Mouse (Mus musculus): ENCODE results near the gene Col28a1.
"Not testable (repeated sequence)": the region's sequence is repeated elsewhere in the genome, so short reads cannot be mapped to it uniquely, and the experiment has no call there.

The Col28a1 gene

DNA sequence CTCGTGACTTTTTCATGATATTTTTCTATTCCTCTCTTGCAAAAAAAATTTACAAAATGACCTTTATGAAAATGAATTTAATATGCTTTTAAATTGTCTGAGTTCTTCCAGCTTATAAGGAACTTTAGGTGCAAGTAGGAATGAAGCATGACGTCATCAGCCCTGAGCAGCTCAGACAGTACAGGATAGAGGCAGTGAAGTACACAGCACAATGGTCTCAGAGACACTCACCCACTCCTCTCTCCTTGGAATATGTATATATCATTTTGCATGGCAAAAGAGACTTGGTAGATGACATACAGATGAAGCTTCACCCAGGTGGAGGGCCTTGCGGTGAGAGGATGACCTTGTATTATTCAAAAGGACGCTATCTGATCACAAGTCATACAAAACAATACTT, 197.7 kb downstream of the Col28a1 start:
- DNase-seq (ENCODE audit: low spot score): no peak

DNA sequence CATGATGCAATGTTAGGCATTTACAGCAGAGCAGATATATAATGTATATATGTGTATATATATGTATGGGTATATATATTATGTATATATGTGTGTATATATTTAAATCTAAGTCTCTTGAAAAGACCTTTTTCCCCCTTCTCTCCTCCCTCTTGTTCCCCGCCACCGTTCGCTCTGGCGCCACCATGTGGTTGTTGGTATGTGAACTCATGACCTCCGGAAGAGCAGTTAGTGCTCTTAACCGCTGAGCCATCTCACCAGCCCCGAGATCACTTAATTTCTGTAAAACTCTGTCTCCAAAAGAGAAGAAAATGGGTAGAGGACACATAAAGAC, 208.8 kb downstream of the Col28a1 start:
- DNase-seq (ENCODE audit: low spot score): peak; percentile 54

DNA sequence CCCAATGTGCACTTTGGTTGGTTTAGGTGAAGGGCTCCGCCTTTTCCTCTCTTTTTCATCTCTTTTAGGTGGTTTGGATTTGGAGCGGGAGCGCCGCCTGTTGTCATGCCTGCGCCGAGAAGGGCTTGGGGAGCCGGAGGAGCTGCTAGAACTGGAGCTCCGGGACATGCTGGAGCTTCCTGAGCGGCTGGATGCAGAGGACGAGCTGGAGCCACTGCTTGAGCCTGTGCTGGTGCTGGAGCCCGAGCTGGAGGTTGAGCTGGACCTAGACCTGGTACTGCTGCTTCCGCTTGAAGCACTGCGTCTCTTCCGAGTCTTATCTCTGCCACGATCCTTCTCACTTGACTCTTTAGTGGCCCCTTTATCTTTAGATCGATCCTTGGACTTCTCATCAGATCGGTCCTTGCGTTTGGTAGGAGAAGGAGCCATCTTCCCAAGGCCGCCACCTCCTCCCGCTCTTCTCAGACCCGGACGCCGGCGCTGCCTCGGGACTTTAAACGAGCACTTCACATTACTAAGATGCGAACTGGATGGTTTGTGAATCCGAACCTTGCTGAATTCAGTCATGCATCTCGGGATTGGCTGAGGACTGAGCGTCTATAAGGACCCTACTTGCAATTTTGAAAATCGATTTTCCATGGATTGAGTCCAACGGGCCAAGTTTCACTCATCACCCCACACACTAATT, 209.3 kb downstream of the Col28a1 start:
- DNase-seq (ENCODE audit: low spot score): not testable (repeated sequence)

DNA sequence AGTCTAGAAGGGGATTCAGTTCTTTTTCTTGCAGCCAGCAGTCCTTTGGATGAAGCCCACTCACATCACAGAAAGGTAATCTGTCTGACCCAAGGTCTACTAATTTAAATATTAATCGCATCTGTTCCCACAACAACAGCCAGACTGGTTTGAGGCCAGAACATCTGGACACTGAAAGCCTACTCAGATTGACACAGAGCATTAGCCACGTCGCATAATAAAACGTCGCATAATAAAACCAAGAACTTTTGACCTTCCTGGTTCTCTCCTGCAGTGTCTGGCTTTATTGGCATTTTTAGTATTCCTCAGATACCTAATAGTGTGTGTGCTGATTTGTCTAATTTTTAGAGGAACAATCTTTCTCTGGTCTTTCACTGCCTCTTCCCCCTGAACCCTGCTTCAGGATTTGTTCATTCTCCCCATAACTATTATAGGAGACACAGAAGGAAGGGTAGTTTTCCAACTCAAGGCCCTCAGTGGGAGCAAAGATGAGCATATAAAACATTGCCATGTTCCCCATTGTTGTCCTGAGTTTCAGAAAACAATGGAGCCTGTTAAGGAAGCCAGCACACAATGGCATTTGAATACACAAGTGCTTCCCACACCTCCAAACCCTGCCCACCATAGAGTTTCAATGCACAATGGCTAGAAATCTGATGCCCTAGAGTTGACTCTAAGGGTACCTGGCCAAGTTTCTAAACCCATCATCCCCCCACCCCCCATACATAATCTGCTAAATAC, 221.2 kb downstream of the Col28a1 start:
- no peak for DNase-seq (ENCODE audit: low spot score)

DNA sequence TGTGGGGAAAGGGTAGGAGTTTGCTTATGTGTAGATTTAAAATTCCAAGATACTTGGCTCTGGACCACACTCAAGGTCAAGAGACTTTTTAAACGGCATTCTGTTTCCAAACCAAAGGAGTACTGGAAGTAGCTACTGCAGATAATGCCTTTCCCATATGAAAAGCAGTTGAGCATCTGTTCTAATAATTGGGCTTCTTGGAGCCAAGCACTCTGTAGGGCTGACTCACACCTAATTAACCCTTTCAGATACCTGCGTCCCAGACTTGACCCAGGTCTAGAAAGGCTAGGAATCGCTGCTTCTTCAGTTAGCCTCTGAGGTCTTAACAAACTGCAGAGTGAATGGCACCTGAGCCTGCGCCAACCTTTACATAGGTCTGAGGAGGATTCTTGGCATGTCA, 223.0 kb downstream of the Col28a1 start:
- DNase-seq (ENCODE audit: low spot score): no peak

DNA sequence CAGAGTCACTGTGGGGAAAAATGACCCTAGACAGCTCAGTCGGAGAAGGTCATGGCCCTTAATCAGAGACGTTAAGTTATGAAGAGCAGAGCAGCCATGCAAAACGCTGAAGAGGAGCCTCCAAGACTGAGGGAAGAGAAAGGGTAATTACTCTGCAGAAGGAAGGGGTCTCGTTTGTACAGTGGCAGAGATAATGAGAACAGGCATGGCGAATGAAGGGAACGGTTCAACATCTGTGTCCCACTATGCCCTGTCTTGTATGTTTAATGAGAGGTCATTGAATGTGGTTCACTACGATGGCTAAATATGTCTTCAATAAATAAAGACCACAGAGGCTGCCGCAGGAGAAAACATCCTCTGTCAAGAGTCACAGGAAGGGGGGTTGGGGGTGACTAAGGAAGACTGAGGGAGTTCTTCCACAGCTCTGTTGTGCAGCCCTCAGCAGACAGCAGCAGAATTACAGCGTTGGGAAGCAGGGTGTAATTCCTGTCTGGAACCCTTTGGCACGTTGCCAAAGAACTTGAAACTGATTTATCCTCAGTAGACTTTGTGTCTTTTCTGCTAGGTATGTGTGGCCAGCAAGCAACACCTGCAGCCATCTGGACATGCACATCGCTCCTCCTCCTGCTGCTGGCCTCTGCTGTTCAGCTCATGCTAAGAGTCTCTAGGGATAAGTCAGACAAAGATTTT, 226.4 kb downstream of the Col28a1 start:
- DNase-seq (ENCODE audit: low spot score): no peak

DNA sequence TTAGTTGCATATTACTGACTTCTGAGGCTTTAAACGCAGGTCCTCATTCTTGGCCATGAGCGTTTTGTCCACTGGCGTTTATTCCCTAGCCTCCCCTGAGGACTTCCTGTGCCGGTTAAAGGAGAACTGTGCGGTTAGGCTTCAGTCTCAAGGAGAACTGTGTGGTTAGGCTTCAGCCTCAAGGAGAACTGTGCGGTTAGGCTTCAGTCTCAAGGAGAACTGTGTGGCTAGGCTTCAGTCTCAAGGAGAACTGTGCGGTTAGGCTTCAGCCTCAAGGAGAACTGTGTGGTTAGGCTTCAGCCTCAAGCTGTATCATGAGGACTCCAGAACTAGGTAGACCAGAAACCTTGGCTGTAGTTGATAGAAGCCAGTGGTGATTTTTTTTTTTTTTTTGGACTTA, 229.7 kb downstream of the Col28a1 start:
- DNase-seq (ENCODE audit: low spot score): no peak

DNA sequence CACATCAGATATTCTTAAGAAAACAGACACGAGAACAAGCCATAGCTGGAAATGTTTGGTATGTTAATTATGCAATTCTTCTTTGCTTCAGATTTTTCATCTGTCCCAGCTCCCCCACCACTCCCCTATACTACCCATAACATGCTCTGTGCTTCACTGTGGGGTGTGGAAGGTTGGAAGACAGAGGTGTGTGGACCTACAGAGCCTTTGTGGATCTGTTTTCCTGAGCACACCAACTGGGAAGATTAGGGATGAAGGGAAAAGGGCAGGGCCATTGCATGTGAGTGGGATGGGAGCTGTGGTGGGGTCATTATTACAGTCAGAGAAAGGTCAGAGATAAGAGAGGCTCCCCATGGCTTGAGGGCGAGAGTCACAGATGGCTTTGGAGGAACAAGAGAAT, 240.2 kb downstream of the Col28a1 start:
- no peak for DNase-seq (ENCODE audit: low spot score)

DNA sequence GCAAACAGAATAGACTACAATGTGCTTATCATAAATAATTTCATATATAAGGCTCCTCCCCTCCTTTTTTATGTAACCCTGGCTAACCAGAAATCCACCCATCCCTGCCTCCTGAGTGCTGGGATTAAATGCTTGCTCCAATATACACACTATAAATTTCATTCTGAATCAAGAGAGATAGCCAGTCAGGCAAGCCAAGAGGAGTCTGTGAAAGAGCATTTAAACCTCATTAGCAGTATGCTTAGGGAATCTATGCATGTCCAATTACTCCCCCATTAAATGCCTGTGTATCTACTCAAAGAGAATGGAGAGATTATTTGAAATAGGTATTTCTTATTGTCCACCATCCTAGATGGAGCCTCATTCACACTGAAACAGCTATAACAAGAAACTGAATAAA, 240.6 kb downstream of the Col28a1 start:
- no peak for DNase-seq (ENCODE audit: low spot score)
